Mouse (Mus musculus): ENCODE data around the gene Nhlh2.

Gene Nhlh2

GRCm38 (mm10) chr3:102009926-102010381, at the start of gene Nhlh2:
Nhlh2 (plus strand) TSS chr3:102010076.
- DNase-seq (ENCODE audit: low spot score): no peak

- DNase-seq (ENCODE audit: low spot score): no peak
Observed at GRCm38 (mm10) chr3:101961146-101961835, 48.6 kb upstream of the Nhlh2 start.

- DNase-seq (ENCODE audit: low spot score): no peak
Observed at GRCm38 (mm10) chr3:101963501-101963900, 46.4 kb upstream of the Nhlh2 start.

GRCm38 (mm10) chr3:101964352-101964751, 45.5 kb upstream of the Nhlh2 start:
- no peak for DNase-seq (ENCODE audit: low spot score)

GRCm38 (mm10) chr3:101966825-101967558, 42.9 kb upstream of the Nhlh2 start:
- DNase-seq (ENCODE audit: low spot score): no peak

- no peak for DNase-seq (ENCODE audit: low spot score)
Observed at GRCm38 (mm10) chr3:101975337-101975736, 34.5 kb upstream of the Nhlh2 start.

GRCm38 (mm10) chr3:101978299-101978994, 31.4 kb upstream of the Nhlh2 start:
- DNase-seq (ENCODE audit: low spot score): no peak

- DNase-seq (ENCODE audit: low spot score): no peak
Observed at GRCm38 (mm10) chr3:101983917-101984316, 26.0 kb upstream of the Nhlh2 start.

- DNase-seq (ENCODE audit: low spot score): no peak
Observed at GRCm38 (mm10) chr3:101985634-101986033, 24.2 kb upstream of the Nhlh2 start.

GRCm38 (mm10) chr3:101990136-101990535, 19.7 kb upstream of the Nhlh2 start:
- no peak for DNase-seq (ENCODE audit: low spot score)

- DNase-seq (ENCODE audit: low spot score): no peak
Observed at GRCm38 (mm10) chr3:101990995-101991516, 18.8 kb upstream of the Nhlh2 start.

- DNase-seq (ENCODE audit: low spot score): no peak
Observed at GRCm38 (mm10) chr3:101997851-101998250, 12.0 kb upstream of the Nhlh2 start.

GRCm38 (mm10) chr3:102010681-102011317, 923 bp downstream of the Nhlh2 start:
- DNase-seq (ENCODE audit: low spot score): no peak

- DNase-seq (ENCODE audit: low spot score): no peak
Observed at GRCm38 (mm10) chr3:102011318-102012075, 1.6 kb downstream of the Nhlh2 start.

- DNase-seq (ENCODE audit: low spot score): no peak
Observed at GRCm38 (mm10) chr3:102012076-102012610, 2.3 kb downstream of the Nhlh2 start.

GRCm38 (mm10) chr3:102012611-102013211, 2.8 kb downstream of the Nhlh2 start:
- DNase-seq (ENCODE audit: low spot score): peak; percentile 3

- no peak for DNase-seq (ENCODE audit: low spot score)
Observed at GRCm38 (mm10) chr3:102020604-102021003, 10.7 kb downstream of the Nhlh2 start.

GRCm38 (mm10) chr3:102022721-102023120, 12.8 kb downstream of the Nhlh2 start:
- no peak for DNase-seq (ENCODE audit: low spot score)

- no peak for DNase-seq (ENCODE audit: low spot score)
Observed at GRCm38 (mm10) chr3:102023337-102023736, 13.5 kb downstream of the Nhlh2 start.

GRCm38 (mm10) chr3:102023829-102024228, 14.0 kb downstream of the Nhlh2 start:
- no peak for DNase-seq (ENCODE audit: low spot score)

Measured in ovary, adult 18-20 months (tissue).